Mouse (Mus musculus) thymus, adult 2 months (tissue): ENCODE data around the gene Dcxr.

ENCODE experiments used
- CTCF ChIP-seq: fragments of 200-500 bp; IDR thresholded peaks from 2 replicates; pipeline ENCODE4 v1.5.1; 2012; ENCODE audit warnings: mild to moderate bottlenecking, control low read depth, low read length, moderate library complexity, borderline replicate concordance; ENCODE audit not compliant: control insufficient read depth, poor library complexity, insufficient read depth; ENCODE audit errors: extremely low read depth
- POLR2A ChIP-seq: fragments of 200-500 bp; IDR thresholded peaks from 2 replicates; pipeline ENCODE4 v1.6.1; 2012; ENCODE audit warnings: mild to moderate bottlenecking, low read length, control low read depth, moderate library complexity; ENCODE audit not compliant: control insufficient read depth, poor library complexity, insufficient read depth; ENCODE audit errors: extremely low read depth

GRCm38 (mm10) chr11:120710672-120711071 lies 16.4 kb downstream of the Dcxr start:
- TF ChIP-seq CTCF, result no peak
- no peak for TF ChIP-seq POLR2A
